Mouse (Mus musculus): ENCODE results near the gene Prickle2. TPM values are rescaled to one million over a fixed set of nuclear protein-coding genes. Genes with fewer than 3 reads are reported as not detected.

Gene Prickle2
- total RNA-seq, 2 experiments from 2014 or later: 7.1 to 7.4 TPM

DNA sequence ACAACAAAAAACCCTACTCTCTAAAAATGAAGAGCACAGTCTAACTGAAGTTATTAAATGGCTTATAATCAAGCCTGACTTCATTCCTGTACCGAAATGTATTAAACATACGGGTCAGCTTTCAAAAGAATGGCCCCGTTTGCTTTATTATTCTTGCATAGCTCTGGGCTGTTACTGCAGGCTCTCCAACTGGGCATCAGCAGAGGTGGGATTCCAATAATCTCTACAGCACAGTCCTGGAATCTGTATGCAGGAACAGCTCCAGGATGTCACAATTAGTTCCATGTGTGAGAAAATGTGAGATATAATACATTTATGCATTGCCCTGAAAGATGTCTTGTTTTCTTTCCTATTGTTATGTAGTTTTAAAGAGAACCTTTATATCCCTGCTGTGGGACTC lies 38.4 kb downstream of the Prickle2 start:
- no peak for DNase-seq

DNA sequence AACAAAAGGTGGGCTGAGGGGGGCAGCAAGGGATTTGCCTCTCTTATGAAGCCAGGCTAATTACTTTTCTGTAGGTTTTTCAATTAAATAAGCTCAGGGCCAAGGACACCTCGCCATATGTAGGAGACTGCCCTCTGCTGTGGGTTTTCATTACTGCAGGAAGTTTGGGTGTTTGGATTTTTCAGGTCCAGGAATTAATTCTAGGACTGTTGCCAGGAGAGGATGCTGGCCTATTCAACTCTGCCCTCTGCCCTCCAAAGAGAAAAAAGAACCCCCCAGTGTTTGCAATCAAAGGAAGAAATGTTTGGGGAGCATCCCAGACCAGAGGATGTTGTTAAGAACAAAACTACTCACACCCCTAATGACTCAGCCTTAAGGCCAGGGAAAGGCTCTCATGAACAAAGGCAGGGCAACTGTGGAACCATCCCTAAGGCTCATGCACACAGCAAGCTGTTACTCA lies 40.4 kb downstream of the Prickle2 start:
- DNase-seq: peak; percentile 58

DNA sequence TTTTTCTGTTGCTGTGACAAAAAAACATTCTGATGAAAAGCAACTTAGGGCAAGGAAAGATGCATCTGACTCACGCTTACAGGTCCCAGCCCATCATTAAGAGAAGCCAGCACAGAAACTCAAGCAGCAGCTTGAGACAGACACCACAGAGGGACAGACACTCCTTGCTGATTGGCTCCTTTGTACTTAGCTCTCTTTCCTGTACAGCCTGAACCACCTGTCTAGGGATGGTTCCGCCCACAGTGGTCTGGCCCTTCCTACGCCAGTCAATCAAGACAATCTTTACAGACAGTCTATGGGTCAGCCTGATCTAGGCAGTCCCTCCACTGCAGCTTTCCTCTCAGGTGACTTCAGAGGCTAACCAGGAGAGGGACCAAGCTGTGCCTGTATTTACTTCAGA lies 42.1 kb downstream of the Prickle2 start:
- no peak for DNase-seq

DNA sequence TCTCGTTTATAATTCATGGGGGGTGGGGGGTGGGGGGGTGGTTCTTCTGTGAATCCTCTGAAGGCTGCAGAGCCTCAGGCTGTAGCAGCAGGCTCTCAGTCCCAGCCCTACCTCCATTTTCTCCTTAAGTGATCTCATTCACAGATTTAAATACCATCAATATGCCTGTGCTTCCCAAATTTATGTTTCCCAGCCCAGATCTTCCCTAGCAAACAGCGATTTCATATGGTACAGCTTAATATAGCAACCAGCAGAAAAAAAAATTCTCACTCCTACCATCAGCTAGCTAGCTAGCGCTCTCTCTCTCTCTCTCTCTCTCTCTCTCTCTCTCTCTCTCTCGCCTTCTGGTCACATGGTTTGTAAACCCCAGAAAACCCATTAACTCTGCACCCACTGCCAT lies 42.5 kb downstream of the Prickle2 start:
- no peak for DNase-seq

DNA sequence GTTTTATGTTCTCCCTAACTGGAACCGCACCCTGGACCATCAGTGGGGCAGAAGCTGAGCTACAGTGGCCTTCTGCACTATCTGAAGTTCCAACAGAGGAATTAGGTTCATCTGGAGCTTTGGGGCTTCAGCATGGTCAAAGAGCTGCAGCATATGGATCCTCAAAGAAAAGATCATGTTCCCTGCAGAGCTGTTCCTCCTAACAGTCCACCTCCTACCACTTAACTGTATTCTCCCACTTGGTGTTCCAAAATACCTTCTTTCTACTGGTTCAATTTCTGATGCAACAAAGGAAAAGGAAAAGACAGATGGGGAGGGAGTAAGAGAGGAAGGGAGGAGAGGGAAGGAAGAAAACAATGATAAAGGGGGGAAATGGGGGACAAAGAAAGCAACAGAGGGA lies 56.9 kb downstream of the Prickle2 start:
- no peak for DNase-seq

DNA sequence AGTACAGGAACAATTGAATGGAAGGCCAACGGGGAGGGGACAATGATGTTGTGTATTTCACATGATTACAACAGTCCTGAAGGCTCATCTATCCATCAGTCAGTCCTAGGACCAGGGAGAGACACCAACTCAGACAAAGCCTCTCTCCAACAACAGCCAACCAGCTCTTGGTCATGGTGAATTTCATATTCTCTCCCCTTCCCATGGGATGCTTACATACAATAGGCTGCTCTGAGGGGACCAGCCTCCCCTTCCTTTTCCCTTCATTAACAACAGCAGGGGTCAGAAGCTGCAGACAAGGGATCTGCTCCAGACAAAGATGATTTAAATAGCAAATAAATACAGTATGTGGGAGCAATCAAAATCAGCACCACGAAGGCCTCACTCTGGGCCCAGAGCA lies 57.4 kb downstream of the Prickle2 start:
- DNase-seq: no peak

DNA sequence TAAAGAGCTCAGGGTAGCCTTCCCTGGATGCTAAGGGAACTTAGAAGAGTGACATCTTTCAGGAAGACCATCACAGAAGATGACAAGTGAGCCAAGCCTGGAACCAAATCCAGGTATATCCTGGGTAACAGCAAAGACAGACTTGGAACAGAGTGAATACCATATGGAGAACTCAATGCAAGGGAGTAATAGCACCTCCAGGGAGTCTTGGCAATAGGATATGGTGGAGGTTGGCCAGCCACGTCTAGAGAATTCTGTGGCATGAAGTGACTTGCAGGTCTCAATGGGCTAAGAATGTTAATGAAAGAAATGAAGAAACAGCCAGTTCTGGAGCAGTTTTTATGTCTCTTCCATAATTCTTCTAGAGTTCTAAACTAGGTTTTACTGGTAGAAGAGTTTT lies 63.0 kb downstream of the Prickle2 start:
- no peak for DNase-seq

DNA sequence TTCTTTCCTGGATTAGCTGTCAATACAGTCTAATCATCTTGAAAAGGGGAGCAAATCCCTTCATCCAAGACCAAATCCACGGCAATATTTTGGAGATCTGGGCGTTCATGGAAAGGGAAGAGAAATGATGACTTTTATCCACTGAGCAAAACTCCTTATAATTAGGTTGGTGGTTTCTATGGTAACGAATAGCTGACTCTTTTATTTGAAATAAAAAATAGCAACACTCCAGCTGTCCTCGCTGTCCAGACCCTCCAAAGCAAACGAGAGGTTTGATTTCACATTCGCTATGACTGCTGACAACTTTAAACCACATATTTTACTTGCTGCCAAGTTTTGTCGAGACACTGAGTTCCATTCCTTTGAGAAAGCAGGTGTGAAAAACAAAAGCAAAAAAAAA lies 64.0 kb downstream of the Prickle2 start:
- DNase-seq: no peak

DNA sequence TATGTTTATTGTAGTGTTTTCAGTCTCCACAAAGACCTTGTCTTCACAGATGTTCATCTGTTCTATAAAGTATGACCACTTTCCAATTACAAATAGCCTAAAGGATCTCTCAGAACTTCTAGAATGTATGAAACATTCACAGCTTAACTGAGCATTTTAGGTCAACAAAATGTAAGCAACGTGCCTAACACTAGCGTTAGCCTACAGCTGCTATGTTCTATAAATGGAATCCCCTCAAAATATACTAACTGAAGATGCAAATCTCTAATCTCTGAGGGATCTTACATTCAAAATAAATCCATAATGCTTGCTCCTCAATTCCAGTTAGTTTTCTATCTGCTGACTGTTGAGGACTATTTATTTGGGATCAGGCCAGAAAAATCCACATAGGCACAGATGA lies 65.1 kb downstream of the Prickle2 start:
- no peak for DNase-seq

DNA sequence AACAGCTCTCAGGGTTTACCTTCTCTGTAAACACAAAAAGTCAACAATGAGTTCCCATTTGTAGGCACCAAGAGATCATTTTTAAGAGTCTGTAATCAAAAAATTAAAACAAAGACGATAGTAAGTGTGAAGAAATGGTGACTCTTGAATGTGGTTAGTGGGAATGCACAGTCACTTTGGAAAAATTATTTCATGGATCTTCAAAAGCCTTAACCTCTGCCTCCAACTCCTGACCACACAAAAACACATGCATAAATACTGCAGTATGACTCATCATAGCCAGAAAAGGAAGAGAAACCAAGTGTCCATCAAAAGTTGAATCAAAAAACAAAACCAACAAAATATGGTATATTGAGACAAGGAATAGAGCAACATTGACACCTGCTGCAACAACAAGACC lies 69.5 kb downstream of the Prickle2 start:
- no peak for DNase-seq

DNA sequence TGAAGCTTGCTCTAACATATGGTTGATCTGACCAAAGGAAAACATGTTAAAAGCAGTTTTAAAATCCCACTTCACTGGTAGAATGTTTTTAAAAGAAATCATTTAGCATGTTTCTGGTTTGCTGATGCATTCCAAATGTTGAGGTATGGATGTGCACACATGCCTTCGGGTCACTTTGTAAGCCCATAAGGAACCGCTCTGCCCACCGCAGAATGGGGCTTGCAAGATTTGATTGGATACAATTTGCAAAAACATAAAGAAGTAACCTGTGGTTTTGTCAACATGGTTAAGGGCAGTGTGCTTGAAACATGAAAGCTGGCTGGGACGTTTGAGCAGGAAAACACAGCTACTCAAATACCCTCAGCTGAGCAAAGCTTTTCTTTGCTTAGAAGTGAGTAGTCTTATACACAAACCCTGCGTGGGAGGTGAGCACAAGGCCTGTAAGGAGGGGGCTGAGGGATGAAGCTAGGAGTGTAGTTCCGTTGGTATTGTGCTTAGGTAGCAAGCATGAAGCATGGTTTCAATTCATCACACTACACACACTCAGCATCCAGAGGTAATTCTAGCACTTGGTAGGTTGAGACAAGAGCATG lies 71.0 kb downstream of the Prickle2 start:
- DNase-seq: no peak

DNA sequence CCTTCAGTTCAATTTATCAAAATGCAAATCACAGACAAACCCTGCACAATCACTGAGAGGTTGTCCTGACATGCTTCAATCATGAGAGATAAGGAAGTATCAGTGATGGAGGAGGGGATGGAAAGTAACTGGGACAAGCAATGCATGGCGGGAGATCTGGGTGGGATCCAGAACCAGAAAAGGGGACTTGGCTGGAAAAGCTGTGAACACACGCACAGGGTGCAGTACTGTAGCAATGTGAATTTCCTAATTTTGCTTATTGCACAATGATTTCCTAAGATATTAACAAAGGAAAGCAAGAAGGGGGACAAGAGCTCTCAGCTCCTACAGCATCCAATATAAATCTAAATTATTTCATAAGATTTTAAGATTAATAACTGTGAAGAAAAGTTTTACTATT lies 75.0 kb downstream of the Prickle2 start:
- no peak for DNase-seq

DNA sequence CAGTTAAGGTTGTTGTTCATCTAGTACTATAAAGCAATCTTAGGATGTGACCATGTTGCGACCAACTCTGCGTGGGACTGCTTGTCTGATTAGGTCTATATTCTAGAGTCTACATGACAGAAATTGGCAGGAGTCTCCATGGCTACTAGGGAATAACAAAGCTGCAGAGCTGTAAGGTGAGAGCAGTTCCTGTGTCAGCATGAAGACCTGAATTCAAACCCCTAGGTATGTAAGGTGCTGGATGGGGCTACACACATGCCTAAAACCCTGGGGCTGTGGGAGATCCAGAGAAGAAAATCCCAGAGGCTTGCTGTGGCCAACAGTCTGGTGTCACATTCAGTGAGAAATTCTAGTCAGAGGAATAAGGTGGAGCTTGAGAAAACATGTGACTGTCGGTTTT lies 78.2 kb downstream of the Prickle2 start:
- no peak for DNase-seq

DNA sequence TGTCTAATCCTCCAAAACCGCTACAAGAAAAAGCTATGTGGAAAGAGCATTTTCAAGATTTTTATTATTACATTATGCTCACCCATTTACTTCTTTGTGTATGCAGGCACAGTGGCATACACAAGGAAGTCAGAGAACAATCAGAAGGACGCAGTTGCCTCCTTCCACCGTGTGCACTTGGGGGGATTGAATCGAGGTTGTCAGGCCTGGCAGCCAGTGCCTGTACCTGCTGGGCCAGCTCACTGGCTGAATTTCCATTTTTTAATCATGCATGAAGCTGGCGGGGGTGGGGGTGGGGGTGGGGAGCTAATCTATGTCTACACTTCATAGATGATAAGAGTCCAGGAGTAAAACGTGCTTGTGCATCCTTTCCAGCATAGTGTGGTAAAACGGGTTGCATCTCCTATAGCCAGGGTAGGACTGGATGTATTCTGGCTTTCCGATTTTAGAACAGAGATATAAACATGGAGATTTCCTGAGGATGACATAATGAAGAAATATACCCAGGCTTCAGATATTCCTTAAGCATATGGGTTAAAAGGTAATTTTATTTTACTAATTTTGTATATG lies 78.8 kb downstream of the Prickle2 start:
- DNase-seq: no peak

DNA sequence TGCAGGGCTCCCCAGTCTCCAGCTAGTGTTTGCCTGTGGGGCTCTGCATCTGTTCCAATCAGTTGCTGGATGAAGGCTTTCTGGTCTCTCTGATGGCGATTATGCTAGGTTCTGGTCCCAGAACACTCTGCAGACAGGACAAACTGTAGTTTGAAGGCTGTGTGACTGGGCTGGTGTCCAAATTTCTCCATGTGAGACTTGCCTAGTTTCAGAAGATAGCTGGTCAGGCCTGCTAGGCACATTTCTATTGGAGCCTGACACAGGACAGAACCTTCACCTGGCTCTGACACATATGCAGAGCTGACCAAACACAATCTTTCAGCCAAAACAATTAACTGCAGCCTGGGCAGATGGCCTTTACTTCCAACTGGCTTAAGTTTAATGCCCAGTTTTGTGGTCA lies 80.0 kb downstream of the Prickle2 start:
- DNase-seq: no peak

DNA sequence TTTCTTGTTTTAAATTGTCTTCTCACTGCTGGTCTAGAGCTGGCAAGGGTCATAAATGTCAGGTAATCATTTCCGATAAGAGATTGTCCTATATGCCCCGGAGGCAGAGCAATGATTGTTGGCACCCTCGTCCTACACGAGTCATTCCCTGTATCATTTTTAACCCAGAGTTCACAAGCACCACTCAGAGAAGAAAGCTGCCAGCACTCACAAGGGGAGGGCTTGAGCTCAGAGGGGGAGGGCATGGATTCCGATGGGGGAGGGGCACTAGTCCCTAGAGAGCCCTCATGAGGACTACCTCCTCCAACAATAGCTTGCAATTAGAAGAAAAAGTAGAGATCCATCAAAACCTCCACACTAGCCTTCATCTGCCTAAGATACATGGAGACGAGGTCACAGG lies 81.6 kb downstream of the Prickle2 start:
- DNase-seq: no peak

DNA sequence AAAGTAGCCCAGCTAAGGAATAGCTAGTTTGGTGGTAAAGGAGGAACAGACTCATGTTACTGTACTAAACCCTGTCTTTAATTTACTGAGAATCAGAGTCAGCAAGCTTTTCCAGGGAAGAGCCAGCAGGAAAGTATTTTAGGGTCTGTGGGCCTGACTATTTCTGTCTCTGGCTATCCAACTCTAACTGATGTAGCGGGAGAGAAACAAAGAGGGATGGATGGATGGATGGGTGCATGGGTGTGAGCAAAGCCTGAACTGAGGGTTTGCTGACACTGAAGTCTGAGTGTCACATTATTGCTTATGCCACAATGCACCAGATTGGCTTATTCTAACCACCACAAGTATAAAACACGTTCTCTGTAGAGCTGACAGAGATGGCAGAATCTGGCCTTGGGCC lies 88.8 kb downstream of the Prickle2 start:
- DNase-seq: no peak

DNA sequence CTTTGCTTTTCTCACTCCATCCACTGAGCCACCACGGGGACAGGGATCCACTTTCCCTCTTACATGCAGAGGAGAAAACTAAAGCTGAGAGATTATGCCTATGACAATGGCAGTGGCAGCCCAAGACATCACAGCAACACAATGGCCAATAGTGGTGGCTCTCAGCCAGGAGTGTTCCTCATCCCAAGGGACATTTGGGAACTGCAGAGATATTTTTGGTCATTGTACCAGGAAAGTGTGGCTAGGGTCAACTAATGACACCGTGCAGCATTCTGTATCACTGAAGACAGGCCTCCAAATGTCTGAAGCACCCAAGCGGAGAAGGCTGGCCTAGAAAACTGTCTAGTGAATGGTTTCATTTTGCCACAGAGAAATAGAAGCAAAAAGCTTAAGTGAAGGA lies 91.2 kb downstream of the Prickle2 start:
- no peak for DNase-seq

DNA sequence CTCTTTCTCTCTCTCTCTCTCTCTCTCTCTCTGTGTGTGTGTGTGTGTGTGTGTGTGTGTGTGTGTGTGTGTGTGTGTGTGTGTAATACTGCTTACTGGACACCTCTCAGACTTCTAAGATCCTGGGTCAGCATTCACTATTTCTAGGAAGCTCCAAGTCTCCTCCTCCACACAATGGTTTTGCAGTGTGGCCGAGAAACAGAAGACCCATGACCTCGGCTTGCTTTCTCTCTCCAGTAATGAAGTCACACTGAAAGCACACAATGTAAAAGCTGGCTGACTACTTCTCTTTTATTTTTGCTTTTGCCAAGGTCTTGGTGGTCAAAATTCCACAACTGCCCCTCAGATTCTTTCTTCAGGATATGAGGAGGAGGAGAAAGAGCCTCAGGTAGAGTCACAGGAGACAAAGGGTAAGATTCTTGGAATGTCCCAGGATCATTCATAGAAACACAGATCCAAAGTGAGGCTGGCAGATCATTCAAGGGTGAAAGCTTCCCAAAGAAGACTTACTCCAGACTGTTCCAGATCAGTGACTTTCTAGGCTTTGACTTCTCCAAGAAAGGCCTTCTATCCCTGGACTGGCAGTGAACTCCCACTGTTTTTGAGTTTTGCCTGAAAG lies 93.7 kb downstream of the Prickle2 start:
- no peak for DNase-seq

DNA sequence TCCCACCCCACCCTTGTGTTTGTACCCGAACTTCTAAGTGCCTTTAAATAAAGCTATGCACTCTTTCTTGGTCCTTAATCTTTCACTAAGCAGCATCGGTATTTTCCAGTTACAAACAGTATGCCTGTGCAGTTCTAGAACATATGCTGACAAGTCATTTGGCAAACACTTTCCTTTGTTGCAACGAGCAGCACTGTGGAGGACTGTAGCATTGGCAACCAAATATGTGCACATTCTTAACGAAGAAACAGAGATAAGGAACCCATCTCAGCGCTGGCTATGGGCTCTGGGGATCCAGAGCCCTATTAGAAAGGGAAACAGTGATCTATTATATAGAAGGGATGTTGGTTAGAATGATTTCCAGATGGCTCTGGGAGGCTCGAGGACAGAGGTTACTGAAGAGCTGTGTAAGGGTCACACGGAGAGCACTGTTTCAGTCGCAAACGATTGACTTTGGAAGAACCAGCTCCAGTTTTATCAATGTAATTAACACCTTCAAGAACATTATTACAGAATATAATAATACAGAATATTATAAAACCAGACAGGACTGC lies 96.2 kb downstream of the Prickle2 start:
- DNase-seq: no peak

DNA sequence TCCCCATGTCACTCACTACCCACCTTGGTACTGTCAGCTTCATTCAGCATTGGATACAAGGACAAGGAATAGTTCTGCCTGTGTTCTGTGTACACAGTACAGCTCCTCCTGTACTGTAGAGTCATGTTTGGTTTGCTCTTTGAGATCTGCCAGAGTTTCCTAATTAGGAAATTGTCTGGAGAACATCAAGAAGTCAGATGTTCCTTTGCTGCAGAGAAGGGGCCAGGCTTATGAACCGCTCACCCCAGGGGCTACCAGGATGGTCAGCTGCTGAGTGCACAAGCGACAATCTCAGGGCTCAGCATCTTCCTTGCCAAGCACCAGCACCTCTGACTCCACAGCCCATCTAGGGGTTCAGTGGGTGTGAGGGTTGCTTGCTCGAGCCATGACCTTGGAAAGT lies 96.9 kb downstream of the Prickle2 start:
- no peak for DNase-seq

DNA sequence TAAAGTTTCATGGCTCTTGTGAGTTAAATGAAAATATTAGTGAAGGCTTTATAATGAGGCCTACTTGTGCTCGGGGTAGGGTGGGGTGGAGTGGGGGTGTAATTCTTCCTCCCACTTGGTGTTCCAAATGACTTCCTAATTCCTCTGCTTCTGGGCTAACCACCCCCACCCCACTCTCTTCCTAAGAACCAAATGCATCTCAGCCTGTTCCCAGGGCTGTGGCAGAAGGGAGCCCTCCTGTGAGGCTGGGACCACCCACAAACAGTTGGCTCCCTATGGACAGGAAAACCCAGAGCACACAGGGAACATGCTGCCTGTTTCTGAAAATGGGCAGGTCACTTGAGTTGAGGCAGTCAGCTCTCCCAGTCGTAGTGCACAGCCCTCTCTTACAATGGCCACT lies 100.8 kb downstream of the Prickle2 start:
- DNase-seq: no peak

DNA sequence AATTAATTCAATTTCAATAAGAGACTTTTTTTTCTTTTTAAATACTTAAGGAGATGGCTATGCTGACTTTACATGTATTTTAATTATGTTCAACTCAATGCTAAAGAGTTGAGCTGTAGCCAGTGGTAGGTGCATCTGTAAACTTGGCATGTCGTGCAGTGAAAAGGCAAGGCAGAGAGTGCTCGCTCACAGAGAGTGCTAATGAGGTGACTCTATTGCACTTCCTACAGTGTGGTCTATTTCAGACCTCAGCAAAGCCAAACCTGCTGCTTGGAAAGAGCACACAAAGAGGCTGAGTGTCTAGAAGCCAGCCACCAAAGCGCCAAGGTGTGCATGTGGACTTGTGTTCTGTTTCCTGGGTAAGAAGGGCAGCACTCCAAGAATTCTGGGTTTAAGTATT lies 109.6 kb downstream of the Prickle2 start:
- DNase-seq: no peak
